Mouse (Mus musculus): ENCODE results near the gene Pus7l.
"Not testable (repeated sequence)": the region's sequence is repeated elsewhere in the genome, so short reads cannot be mapped to it uniquely, and the experiment has no call there.

The Pus7l gene

DNA sequence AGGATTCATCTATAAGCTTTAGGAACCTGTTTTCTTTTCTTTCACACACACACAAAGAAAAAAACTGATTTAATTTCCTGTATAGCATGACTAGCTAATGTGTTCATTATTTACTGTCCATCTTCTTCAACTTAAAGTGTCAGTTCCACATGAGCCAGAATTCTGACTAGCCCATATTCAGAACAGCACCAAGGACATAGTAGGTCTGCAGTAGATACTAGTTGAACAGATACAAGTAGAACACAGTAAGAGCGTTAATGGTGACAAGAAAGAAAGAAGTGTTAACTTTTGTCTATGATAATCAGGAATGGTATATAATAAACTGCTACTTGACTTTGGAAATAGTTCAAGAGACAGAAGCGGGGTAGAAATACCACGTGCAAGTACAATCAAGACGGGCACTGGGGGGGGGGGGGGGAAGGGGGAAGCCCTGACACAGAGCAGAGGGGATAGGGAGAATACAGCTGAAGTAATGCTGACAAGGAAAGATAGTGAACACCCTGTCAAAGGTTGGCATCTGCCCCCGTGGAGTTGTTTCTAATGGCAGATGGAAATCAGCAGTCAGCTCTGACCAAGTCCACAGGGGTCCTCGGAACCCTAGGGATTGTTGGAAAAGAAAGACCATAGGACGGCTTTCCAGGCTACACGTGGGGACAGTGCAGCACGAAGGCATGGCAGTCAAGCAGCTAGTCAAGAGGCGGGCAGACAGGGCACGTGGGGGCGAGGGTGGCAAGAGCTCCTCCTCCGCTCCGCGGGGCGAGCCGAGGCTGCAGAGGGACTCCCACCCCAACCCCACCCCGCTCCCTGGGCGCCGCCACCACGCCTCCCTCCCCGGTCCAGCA lies 559 bp downstream of the Pus7l start:
- DNase-seq (ENCODE audit: low read depth, low spot score): no peak

DNA sequence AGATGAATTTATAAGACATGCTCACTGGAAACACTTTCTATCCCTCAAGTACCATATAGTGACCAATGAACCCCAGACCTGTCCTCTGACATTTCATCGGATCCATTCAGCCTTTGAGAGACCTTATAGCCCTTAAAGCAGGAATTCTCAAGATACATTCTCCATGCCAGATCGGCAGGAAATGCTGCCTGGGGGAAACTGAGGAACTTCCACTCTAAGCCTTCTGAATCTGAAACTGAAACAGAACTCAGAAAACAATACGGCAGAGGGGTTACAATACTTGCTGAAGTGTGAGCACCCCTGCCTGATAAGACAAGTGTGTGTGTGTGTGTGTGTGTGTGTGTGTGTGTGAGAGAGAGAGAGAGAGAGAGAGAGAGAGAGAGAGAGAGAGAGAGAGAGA lies 4.1 kb downstream of the Pus7l start:
- DNase-seq (ENCODE audit: low read depth, low spot score): no peak

DNA sequence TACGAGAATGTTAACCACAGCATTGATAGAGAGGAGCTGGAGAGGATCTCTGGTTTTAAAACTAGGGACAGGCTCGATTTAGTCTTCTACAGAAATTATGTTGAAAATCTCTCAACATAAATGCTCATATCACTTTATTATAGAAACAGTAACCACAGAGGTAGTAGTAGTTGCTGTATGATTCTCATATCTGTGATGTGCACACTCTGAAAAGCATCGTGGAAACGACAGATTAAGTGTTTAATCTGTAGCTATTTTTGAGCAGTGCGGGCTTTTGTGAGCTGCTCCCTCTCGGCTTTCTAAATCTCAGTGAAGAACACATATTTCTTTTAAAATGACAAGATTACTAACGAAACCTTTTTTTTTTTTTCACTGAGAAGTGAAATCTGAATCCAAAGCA lies 7.8 kb downstream of the Pus7l start:
- no peak for DNase-seq (ENCODE audit: low read depth, low spot score)

DNA sequence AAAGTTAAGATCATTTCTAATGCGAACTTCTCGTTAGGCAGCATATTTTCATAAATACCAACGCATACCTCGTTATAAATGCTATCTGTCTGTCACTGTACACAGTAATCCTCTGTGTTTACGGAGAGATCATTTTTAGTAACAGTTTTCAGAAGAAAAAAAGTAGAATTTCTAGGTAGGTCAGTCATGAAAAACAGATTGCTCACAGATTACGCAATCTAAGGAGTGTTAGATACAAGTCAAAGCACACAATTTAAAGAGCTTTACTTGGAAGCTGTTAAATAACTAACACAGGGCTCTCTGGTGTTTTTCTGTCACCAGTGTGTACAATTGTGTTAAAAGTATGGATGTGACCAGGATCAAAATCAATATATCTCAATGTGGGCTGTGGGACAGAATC lies 10.4 kb downstream of the Pus7l start:
- DNase-seq (ENCODE audit: low read depth, low spot score): no peak

DNA sequence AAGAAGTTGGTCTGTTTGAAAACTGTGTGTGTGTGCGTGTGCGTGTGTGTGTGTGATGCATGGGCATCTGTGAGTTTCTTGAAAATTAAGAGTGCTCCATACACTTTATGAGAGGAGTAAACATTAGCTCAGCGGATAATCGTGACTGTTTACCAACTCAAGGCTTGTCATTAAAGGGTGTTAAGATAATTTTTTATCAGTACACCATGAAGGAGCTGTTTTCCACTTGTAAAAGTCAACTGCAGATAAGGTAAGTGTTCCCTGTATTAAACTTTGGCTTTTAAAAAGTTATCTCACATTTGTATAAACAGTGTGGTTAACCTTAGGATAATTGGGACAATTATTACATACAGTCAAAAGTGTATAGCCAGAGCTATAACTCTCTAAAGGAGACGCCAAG lies 11.0 kb downstream of the Pus7l start:
- no peak for DNase-seq (ENCODE audit: low read depth, low spot score)

DNA sequence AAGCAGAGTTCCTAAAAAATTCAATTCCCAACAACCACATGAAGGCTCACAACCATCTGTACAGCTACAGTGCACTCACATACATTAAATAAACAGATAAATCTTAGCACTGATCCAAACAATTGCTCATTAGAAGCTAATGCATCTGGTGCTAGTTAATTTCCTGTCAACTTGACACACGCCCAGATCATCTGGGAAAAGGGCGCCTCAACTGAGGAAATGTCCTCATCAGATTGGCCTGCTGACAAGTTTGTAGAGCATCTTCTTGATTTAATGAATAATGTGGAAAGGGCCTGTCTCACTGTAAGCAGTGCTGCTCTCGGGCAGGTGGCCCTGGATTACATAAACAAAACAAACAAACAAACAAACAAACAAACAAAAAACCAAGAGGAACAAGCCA lies 12.8 kb downstream of the Pus7l start:
- DNase-seq (ENCODE audit: low read depth, low spot score): no peak

DNA sequence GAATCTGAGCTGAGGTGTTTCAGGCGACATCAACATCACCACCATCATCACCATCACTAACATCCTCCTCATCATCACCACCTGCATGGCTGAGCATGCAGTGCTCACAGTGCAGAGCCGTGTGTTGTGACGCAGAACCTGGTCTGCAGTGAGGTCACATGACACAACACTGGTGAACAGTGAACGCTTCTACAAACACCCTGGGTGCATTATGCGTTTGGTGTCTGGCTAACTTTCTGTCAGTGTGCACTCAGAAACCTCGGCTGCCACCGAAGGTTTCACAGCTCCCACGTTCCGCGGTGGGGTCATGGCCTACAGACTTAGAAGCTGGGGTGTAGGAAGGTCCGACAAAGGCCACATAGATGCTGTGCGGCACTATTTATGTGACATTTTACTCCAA lies 18.4 kb downstream of the Pus7l start:
- DNase-seq (ENCODE audit: low read depth, low spot score): no peak

DNA sequence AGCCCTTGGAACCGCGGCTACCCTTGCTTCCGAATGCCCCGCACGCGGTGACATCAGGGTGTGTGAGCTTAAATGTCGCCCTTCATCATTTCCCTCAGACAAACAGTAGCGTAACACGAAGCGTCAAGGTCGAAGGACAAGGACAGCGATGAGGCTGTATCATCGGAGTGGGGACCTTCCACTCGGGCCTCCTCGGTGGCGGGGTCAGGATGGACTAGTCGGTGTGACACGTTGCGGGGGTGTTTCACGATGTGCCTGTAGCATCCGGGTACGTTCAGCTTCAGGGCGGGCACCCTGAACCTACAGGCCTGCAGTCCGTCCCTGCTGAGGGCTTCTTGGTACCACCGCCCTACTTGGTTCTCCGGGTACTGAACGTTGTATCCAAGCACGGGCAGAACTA lies 20.1 kb downstream of the Pus7l start:
- DNase-seq (ENCODE audit: low read depth, low spot score): no peak

DNA sequence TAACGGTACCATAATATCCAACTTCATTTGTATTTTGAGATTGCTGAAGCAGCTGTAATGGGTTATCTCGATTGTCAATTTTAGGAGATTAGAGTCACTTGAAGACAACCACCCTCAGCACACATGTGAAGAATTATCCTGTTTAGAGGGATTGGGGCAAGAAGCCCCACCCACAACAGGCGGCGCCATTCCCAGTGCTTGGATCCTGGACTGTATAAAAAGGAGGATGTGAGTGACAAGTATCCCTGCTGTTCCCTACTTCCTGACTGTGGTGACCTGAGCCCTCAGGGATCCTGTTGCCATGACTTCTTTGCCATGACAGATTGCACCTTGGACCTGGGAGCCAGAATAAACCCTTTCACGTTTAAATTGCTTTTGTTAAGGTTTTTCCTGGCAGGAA lies 22.4 kb downstream of the Pus7l start:
- no peak for DNase-seq (ENCODE audit: low read depth, low spot score)

DNA sequence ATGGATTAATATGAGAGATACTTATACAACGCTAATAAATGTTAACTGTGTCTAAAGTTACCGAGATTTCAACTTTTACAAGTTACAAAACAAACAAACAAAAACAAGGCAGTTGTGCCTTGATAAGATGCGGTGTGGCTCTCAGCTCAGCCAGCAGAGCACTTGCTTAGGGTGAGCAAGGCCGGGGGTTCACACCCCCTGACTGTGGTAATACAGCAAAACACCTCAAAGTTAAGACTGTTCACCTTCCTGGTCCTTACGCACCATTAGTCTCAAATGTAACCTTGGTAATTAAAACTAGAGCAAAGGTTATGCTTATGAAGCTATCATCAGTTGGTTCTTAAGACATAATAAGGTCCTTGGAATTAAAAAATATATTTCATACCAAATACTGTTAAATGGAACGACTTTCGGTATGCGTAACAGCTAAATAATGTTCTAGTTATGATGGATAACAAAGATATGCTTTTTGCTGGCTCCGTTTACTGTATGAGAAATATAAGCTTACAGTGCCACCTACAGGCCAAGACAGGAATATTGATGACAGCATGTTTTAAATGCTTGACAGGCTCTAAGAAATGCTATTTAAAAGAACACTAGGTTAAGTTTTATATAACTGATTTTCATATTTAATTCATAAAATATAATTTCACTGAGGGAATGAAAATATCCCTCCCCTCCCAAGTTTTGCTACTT lies 23.0 kb downstream of the Pus7l start:
- peak; percentile 58 for DNase-seq (ENCODE audit: low read depth, low spot score)

DNA sequence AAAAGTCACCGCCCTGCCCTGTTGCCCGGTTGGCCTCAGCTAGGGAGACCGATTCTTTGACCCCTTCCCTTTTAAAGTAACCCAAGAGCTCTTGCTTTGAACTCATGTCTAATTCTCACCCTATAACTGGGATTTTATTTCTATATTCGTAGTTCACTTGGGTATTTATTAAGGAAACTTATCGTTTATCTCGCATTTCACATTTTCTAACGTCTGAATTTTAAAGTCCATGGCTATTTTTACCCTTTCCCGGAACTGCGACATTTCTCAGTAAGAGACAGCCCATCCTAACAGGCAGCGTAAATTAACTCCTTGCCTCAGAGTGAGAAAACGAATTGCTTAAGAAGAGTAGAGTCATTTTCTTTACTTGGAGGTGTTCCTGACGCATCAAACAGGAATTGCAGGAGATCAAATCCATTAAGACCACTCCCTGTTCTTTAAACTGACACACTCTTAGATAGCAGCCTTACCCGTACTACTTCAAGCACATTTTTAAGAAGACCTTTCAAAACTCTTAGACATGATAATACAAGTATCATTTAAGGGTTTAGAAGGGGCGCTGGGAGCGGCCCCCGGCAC lies 25.3 kb downstream of the Pus7l start:
- no peak for DNase-seq (ENCODE audit: low read depth, low spot score)

DNA sequence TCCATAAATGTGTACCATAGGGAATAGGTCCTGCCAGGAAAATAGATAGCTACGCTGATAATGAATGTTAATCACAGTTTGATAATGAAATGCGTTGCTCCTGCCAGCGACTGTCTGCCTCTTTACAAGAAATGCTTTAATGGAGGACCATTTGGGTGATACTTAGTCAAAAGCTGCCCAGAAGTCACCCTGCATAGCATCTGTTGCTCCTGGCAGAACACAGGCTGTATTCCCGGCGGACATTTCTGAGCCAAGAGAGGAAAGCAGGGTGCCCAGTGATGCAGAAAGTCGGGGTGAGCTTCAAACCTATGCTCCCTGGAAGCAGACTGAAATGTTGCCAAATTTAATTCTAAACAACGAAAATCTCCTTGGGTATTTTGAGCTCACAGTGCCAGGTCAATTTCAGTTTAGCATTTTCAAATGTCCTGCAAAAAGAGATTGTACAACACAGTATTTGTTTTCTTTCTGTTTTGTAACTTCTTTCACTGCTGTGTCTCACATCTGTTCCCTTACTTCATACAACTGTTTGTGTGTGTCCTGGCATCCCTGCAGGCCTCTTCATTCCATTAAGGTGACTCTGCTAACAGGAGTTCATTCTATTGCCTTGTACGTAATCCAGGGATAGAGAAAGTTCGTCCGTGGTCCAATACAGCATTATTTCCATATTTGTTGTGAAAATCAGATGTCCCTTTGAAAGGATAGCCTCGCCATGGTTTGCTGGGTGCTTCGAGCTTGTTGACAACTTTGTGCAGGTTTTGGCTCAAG lies 39.7 kb downstream of the Pus7l start:
- peak; percentile 69 for DNase-seq (ENCODE audit: low read depth, low spot score)

DNA sequence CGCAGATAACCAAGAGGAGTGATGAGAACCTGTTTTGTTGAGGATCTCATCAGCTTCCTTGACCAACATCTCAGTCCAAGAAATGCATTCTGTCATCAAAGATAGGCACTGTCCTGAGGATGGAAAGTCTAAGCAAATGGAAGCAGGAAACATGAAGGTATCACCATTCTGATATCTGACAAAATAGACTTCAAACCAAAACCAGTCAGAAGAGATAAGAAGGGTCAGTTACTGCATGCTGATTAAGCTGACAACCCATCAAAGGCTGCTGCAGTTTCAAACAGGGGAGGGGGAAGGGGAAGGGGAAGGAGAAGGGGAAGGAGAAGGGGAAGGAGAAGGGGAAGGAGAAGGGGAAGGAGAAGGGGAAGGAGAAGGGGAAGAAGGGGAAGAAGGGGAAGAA lies 44.1 kb downstream of the Pus7l start:
- DNase-seq (ENCODE audit: low read depth, low spot score): no peak

DNA sequence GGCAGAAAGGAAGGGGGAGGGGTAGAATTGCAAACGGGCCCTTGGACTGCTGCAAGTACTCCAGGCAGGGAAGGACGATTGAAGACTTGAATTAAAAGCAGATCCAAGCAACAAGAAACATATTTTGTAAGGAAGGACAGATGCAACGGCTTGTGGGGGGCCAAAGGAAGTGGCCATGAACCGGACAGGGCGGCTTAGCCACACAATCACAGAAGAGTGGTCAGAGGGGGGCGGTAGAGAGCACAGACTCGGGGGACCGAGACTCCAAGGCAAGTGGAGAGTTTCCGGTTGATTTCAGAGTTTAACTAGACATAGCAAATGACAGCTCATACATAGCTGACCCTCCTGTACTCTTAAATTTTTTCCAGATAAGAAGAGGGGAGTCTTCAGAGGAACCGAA lies 47.4 kb downstream of the Pus7l start:
- DNase-seq (ENCODE audit: low read depth, low spot score): no peak

DNA sequence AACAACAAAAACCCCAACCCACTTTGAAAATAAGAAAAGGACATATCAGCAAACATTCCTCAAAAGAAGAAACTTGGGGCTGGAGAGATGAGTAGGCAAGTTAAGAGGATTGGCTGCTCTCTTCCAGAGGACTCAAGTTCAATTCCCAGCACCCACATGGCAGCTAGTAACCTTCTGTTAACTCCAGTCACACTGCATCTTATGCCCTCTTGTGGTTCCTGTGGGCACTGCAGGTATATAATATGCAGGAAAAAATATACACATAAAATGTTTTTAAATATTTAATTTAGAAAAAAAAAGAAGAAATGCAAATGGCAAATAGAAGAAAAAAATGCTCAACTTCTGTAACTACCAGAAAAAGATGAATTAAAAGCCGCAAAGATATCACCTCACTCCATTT lies 48.9 kb downstream of the Pus7l start:
- no peak for DNase-seq (ENCODE audit: low read depth, low spot score)

DNA sequence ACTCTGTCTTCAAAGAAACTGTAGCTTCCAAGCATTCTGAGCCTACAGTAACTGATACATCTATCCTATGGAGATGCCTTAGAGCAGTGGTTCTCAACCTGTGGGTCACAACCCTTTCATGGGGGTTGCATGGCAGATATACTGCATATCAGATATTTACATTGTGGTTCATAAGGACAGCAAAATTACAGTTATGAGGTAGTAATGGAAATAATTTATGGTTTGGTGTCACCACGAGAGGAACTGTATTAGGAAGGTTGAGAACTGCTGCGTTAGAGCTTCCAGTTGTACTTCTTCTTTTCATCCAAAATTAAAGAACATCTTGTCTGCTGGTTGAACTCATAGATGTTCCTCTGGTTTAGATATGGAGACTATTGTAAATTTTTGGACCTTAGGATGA lies 53.9 kb downstream of the Pus7l start:
- DNase-seq (ENCODE audit: low read depth, low spot score): no peak

DNA sequence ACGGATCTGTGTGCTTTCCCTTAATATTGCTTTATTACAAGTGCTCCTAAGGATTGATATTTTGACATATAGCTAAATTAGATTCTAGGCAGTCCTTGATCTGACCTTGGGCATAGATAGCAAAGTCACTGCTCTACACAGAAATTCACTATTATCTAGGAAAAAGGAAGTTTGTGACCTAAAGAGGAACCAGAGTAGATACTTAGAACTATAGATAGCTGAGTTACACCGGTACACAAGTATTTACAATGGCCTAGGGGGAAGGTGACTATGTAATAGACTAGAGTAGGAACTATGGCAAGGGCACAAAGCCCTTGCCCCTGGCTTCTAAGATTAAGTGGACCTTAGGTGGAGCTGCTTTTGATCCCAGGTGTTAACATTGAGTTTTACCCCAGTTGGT lies 55.3 kb downstream of the Pus7l start:
- DNase-seq (ENCODE audit: low read depth, low spot score): not testable (repeated sequence)

DNA sequence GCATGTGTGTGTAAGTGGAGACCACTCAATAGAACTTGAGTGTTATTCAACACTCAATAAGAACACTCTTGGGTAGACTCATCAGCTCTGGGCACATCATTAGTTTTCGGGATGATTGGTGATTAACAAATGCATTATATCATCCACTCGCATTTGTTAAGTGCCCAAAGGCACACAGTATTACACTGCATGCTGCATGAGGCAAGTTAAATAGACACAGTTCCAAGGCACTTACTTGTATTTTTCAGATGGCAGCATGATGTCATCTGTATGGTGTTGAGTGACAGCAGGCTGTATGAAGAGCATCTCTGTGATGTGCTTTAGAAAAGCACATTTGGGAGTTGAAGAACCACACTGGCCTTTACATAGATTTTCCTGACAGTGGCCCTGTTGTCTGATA lies 60.8 kb downstream of the Pus7l start:
- no peak for DNase-seq (ENCODE audit: low read depth, low spot score)

DNA sequence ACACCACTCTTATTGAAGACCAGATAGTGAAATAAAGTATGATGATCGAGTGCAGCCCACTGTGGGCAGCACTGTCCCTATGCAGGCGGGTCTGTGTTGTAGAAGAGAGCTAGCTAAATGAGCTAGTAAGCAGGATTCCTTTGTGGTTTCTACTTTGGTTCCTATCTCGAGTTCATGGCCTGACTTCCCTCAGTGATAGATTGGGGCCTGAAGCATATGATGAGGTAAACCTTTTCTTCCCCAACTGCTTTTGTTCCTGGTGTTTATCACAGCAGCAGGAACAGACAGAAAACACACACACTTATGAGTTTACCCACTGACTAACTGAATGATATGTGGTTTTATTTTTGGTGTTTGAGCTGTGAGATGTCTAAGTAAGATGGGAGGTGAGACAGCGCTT lies 62.6 kb downstream of the Pus7l start:
- DNase-seq (ENCODE audit: low read depth, low spot score): no peak

DNA sequence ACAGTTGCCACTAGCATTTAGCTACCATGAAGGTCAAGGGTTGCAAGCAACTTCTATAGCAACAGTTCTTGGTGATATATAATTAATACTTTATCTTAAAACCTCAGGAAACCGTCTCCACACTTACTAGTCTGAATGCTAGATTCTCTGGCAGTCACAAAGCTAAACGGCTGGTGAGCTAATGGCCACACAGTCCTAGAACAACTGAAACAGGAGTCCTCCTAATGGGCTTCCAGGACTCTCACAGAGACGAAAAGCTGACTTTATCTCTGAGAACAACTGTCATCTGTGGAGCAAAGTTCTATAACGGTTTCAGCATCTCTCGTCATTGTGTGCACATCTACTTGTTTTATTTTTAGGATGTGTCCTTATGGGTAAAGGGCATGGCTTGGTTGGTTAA lies 63.1 kb downstream of the Pus7l start:
- no peak for DNase-seq (ENCODE audit: low read depth, low spot score)

DNA sequence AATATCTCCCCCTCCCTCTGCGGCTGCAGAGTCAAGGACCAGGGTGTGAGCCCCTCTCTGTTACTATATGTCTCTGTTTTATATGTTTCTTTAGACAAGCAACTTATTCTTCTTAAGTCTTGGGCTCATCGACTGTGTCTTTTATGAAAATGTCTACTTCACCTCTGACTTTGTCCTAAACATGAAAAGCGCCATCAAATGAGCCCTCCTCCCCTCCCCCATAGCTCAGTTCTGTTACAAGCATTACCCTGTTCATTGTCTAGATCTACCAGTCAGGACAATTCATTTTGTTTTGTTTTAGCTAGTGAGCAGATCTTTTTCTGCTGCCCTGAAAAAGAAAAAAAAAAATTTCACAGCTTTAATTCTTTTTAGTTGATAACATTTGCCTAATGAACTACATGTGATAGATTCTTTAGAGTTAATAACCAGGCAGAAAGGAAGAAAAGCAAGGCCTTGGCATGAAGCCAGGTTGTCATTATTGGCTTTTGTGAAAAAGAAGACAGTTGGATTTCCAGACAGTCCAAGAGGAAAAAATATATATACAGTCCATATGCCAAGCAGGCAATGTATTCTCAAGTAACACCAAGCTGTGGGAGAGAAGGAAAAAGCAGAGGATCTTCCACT lies 63.7 kb downstream of the Pus7l start:
- no peak for DNase-seq (ENCODE audit: low read depth, low spot score)

DNA sequence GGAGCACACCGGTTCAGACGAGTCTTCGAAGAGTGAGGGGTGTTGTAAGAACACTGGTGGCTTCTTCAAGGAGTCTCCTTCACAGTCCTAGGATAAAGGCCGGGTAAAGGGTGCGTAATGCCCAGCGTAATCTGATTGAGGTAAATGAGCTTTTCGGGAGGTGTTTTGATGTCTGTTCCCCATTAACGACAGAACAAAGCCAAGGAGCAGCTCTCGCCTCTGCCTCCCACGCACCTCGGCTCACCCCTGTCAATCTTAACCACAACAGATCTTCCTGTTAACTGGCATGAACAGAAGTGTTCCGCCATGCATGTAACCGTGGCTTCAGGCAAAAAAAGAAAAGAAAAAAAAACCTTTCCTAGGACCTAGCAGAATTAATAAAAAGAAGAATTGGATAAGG lies 64.6 kb downstream of the Pus7l start:
- no peak for DNase-seq (ENCODE audit: low read depth, low spot score)

Measured in skeletal muscle tissue, adult 2 months (tissue).